In the genomic region with DNA sequence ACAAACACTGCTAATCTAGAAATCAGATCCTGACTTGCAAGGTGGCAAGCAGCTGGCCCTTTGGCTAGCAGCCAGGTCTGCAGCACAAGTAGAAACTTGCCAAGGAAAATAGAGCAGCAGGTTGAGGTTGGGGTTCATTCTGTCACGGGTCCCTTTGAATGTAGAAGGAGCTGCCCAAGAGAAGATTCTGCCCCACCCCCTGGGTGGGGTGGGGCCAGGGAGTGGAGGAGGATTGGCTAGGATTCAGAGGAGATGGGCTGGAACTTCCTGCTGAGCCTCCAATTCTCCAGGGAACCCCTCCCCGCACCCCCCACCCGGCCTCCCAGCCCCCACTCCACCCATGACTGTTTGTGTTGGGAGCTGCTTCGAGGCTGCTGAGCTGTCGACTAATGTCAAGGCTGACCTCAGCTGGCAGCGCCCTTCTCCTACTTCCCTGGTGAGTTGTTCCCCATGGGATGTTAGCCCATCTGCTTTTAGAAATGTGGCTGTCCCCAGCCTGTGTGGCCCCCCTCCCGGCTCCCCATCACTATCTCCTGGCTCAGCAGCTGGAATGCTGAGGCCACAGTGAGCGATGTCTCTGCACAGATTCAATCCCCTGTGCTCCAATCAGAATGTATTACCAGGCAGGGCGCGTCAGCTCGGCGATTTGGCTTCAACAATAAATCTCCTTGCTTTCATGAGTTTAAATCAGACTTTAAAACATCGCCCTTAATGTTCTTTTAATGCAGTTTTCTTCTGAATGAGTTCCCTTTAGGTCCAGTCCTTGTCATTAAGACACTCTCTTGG, we compare ENCODE assay signal across 8 mouse cellular contexts.
DNase-seq lines count a peak whose midpoint lies in the region; ATAC-seq lines count a peak whose summit lies in the region.

No protein-coding gene starts in this region.

- H3K4me1 ChIP-seq in heart, embryonic 11.5 days (ENCODE audit: control insufficient read depth, insufficient read depth, low read length): peaks cover 4% of the 10 kb centered on the region; the same call in 1 of the 2 replicates
- peaks cover 5% of the 10 kb centered on the region for H3K4me1 ChIP-seq in kidney, embryonic 14.5 days (ENCODE audit: control insufficient read depth, insufficient read depth, low read length)
- 0 out of 2 replicates have a peak, but pooled peaks cover 3% of the 10 kb centered on the region for H3K4me1 ChIP-seq in stomach, embryonic 16.5 days (ENCODE audit: control insufficient read depth, insufficient read depth, low read length)

- H3K36me3 ChIP-seq in heart, embryonic 11.5 days (ENCODE audit: control insufficient read depth, insufficient read depth, low read length): no peaks in the 10 kb centered on the region
- no peaks in the 10 kb centered on the region for H3K36me3 ChIP-seq in kidney, embryonic 14.5 days (ENCODE audit: control insufficient read depth, insufficient read depth, low read length)
- no peaks in the 10 kb centered on the region for H3K36me3 ChIP-seq in stomach, embryonic 16.5 days (ENCODE audit: control insufficient read depth, insufficient read depth, low read length)

- WGBS in heart, embryonic 11.5 days (ENCODE audit: insufficient replicate concordance): 1% methylated on average over 13 of the region's 13 CpGs
- 2% methylated on average over 13 of the region's 13 CpGs for WGBS in kidney, embryonic 14.5 days
- WGBS in stomach, embryonic 16.5 days: 4% methylated on average over 13 of the region's 13 CpGs

- ATAC-seq in heart, embryonic 11.5 days (replicated peaks; ENCODE audit: insufficient number of reproducible peaks, low FRiP score, low TSS enrichment): no peak; the same call in 1 of the 2 replicates
- peak; percentile 92 for ATAC-seq in kidney, embryonic 14.5 days (ENCODE audit: low FRiP score, low TSS enrichment)
- peak; percentile 88 for ATAC-seq in stomach, embryonic 16.5 days (ENCODE audit: insufficient read depth, low FRiP score)

- peak; percentile 13 for DNase-seq in gastrocnemius, postnatal 14 days
- no peak for DNase-seq in gastrocnemius, adult 18-20 months (ENCODE audit: low spot score)
- peak; percentile 70 for DNase-seq in embryo, embryonic 10 days (ENCODE audit: low spot score)
- DNase-seq in lung, postnatal 14 days: peak; percentile 51
- no peak for DNase-seq in layer of hippocampus, adult 9-11 months

- peak overlapping the region; percentile 28 for H3K4me3 ChIP-seq in heart, embryonic 11.5 days (ENCODE audit: low read depth, low read length)
- H3K4me3 ChIP-seq in kidney, embryonic 14.5 days (ENCODE audit: low read length): peak overlapping the region; percentile 27
- H3K4me3 ChIP-seq in stomach, embryonic 16.5 days (replicated peaks; ENCODE audit: low read length): peak overlapping the region; percentile 37

- peaks cover 4% of the 10 kb centered on the region; the same call in 1 of the 2 replicates for H3K27me3 ChIP-seq in heart, embryonic 11.5 days (ENCODE audit: control insufficient read depth, insufficient read depth, low read length)
- H3K27me3 ChIP-seq in kidney, embryonic 14.5 days (ENCODE audit: control insufficient read depth, insufficient read depth, low read length): no peaks in the 10 kb centered on the region; the same call in 1 of the 2 replicates
- no peaks in the 10 kb centered on the region for H3K27me3 ChIP-seq in stomach, embryonic 16.5 days (ENCODE audit: control insufficient read depth, insufficient read depth, low read length)

- H3K9me3 ChIP-seq in heart, embryonic 11.5 days (replicated peaks; ENCODE audit: control insufficient read depth, low read length): no peaks in the 10 kb centered on the region
- no peaks in the 10 kb centered on the region for H3K9me3 ChIP-seq in kidney, embryonic 14.5 days (ENCODE audit: control insufficient read depth, low read length)
- no peaks in the 10 kb centered on the region for H3K9me3 ChIP-seq in stomach, embryonic 16.5 days (replicated peaks; ENCODE audit: control insufficient read depth, low read length)

- H3K4me2 ChIP-seq in heart, embryonic 11.5 days: peak overlapping the region; percentile 59
- peak overlapping the region; percentile 64 for H3K4me2 ChIP-seq in kidney, embryonic 14.5 days (replicated peaks; ENCODE audit: low read depth, low read length)
- H3K4me2 ChIP-seq in stomach, embryonic 16.5 days (ENCODE audit: low read depth, low read length): peak overlapping the region; percentile 59

- H3K9ac ChIP-seq in heart, embryonic 11.5 days (ENCODE audit: low read depth, low read length): peak overlapping the region; percentile 39; the same call in 1 of the 2 replicates
- 0 out of 2 replicates have a peak overlapping the region, but pooled peaks have one; percentile 31 for H3K9ac ChIP-seq in kidney, embryonic 14.5 days (ENCODE audit: low read depth, low read length)
- H3K9ac ChIP-seq in stomach, embryonic 16.5 days (ENCODE audit: low read length): peak overlapping the region; percentile 50

- no peak overlapping the region for H3K27ac ChIP-seq in heart, embryonic 11.5 days (ENCODE audit: low read depth, low read length)
- H3K27ac ChIP-seq in kidney, embryonic 14.5 days (ENCODE audit: low read depth, low read length): 0 out of 2 replicates have a peak overlapping the region, but pooled peaks have one; percentile 14
- H3K27ac ChIP-seq in stomach, embryonic 16.5 days (ENCODE audit: low read length): peak overlapping the region; percentile 66

- intact Hi-C loops in gastrocnemius, postnatal 14 days (cut with DNase I; ENCODE audit: low total_unique reads): loop anchor here (10.0 kb wide), 1 partner anchor 575 kb away; a partner anchor contains a TSS

Comparison
In these comparisons a context has a peak if more than half of its experiments do, and no peak if none do; other contexts are left out.
1. DNase-seq: peak in gastrocnemius, postnatal 14 days (single experiment), embryo, embryonic 10 days (single experiment) and lung, postnatal 14 days (single experiment); none in gastrocnemius, adult 18-20 months (single experiment) and layer of hippocampus, adult 9-11 months (single experiment).
2. Peak in every context shown above with its lines, with median percentiles within 50 percentile points of each other: H3K4me2 ChIP-seq, H3K4me3 ChIP-seq and H3K9ac ChIP-seq.